Mouse (Mus musculus): ENCODE results near the gene Selenot. TPM values are rescaled to one million over a fixed set of nuclear protein-coding genes. Genes with fewer than 3 reads are reported as not detected.
A peak's percentile ranks its signal among the peaks of the same experiment; 100 is the strongest.
"Not testable (repeated sequence)": the region's sequence is repeated elsewhere in the genome, so short reads cannot be mapped to it uniquely, and the experiment has no call there.

The Selenot gene
- polyA plus RNA-seq, 1 experiment from 2014 or later, result 15.1 TPM

- Histone ChIP-seq H3K4me1 (ENCODE audit: insufficient read depth, low read depth, low read length) (no peaks in the 10 kb centered on the region), H3K27me3 (replicated peaks; ENCODE audit: insufficient read depth, low read length) (no peaks in the 10 kb centered on the region), H3K9me3 (ENCODE audit: low read length) (no peaks in the 10 kb centered on the region), H3K27ac (ENCODE audit: low read length) (no peak overlapping the region), H3K4me2 (replicated peaks; ENCODE audit: low read depth, low read length) (no peak overlapping the region), H3K9ac (replicated peaks; ENCODE audit: low read depth) (no peak overlapping the region), H3K4me3 (ENCODE audit: low read depth, low read length) (no peak overlapping the region), H3K36me3 (ENCODE audit: insufficient read depth, low read length) (no peaks in the 10 kb centered on the region)
- ATAC-seq, result no peak
- no peak for DNase-seq (ENCODE audit: low spot score)
- 86% methylated on average over 3 of the region's 3 CpGs for WGBS
- TF ChIP-seq EP300 (IDR thresholded peaks at IDR 0.05) (no peak), CTCF (IDR thresholded peaks at IDR 0.05) (no peak)
Measured at GRCm38 (mm10) chr3:58570821-58571220, 5.6 kb upstream of the Selenot start.

GRCm38 (mm10) chr3:58577067-58577503 lies 649 bp downstream of the Selenot start:
- under 1% methylated on average over 27 of the region's 36 CpGs for WGBS
- peak; percentile 85 for ATAC-seq
- peak; percentile 63 for DNase-seq (ENCODE audit: low spot score)
- peak overlapping the region; percentile 99 for H3K27ac ChIP-seq (ENCODE audit: low read length)
- peak overlapping the region; percentile 95 for H3K4me3 ChIP-seq (ENCODE audit: low read depth, low read length)
- H3K4me2 ChIP-seq (replicated peaks; ENCODE audit: low read depth, low read length), result peak overlapping the region; percentile 53
- H3K9ac ChIP-seq (replicated peaks; ENCODE audit: low read depth), result peak overlapping the region; percentile 98
- no peaks in the 10 kb centered on the region for H3K9me3 ChIP-seq (ENCODE audit: low read length)
- H3K4me1 ChIP-seq (ENCODE audit: insufficient read depth, low read depth, low read length), result 0 out of 2 replicates have a peak, but pooled peaks cover 2% of the 10 kb centered on the region
- no peaks in the 10 kb centered on the region for H3K36me3 ChIP-seq (ENCODE audit: insufficient read depth, low read length)
- H3K27me3 ChIP-seq (replicated peaks; ENCODE audit: insufficient read depth, low read length), result no peaks in the 10 kb centered on the region
- no peak for TF ChIP-seq EP300 (IDR thresholded peaks at IDR 0.05)
- TF ChIP-seq CTCF (IDR thresholded peaks at IDR 0.05), result 0 out of 2 replicates have a peak, but pooled peaks have one; percentile 0

DNA sequence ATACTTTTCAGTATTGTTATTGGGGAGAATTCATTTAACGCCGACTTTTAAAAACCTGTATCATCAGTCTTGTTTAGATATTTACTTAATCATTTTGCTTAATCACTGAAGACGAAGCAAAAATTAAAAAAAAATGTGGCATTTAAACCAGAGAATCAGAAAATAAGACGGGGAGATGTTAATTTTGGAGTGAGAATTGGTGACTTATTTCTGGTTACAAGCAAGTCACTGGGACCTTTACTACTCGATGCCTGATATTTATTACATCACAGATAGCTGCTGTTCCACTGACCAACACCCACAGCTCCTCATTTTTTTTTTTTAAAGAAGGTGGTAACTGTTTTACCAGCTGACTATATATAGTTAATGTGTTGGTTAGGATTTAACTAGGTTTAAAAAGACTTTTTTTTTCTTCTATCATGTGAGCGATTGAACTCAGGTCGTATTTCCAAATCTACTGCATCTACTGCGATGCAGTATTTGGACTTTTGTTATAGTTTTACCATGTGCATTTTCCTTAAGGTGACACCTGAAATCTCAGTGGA lies 1.1 kb downstream of the Selenot start:
- peak; percentile 28 for DNase-seq (ENCODE audit: low spot score)

GRCm38 (mm10) chr3:58581530-58581929 lies 5.1 kb downstream of the Selenot start:
- no peak overlapping the region for H3K27ac ChIP-seq (ENCODE audit: low read length)
- no peak overlapping the region for H3K4me2 ChIP-seq (replicated peaks; ENCODE audit: low read depth, low read length)
- H3K4me3 ChIP-seq (ENCODE audit: low read depth, low read length), result no peak overlapping the region
- 0 out of 2 replicates have a peak, but pooled peaks cover 2% of the 10 kb centered on the region for H3K4me1 ChIP-seq (ENCODE audit: insufficient read depth, low read depth, low read length)
- no peaks in the 10 kb centered on the region for H3K9me3 ChIP-seq (ENCODE audit: low read length)
- no peaks in the 10 kb centered on the region for H3K36me3 ChIP-seq (ENCODE audit: insufficient read depth, low read length)
- TF ChIP-seq CTCF (IDR thresholded peaks at IDR 0.05), result no peak
- no peak for TF ChIP-seq EP300 (IDR thresholded peaks at IDR 0.05)
- no peak overlapping the region for H3K9ac ChIP-seq (replicated peaks; ENCODE audit: low read depth)
- ATAC-seq, result no peak
- WGBS, result 80% methylated on average over 4 of the region's 4 CpGs
- H3K27me3 ChIP-seq (replicated peaks; ENCODE audit: insufficient read depth, low read length), result no peaks in the 10 kb centered on the region
- DNase-seq (ENCODE audit: low spot score), result no peak

More for the DNA sequence above, 1.1 kb downstream of the Selenot start:
- H3K27ac ChIP-seq (ENCODE audit: low read length), result peak overlapping the region; percentile 99; the same call in 1 of the 2 replicates
- H3K27me3 ChIP-seq (replicated peaks; ENCODE audit: insufficient read depth, low read length), result no peaks in the 10 kb centered on the region
- H3K9ac ChIP-seq (replicated peaks; ENCODE audit: low read depth), result peak overlapping the region; percentile 98
- H3K4me1 ChIP-seq (ENCODE audit: insufficient read depth, low read depth, low read length), result 0 out of 2 replicates have a peak, but pooled peaks cover 2% of the 10 kb centered on the region
- peak overlapping the region; percentile 53 for H3K4me2 ChIP-seq (replicated peaks; ENCODE audit: low read depth, low read length)
- TF ChIP-seq EP300 (IDR thresholded peaks at IDR 0.05), result no peak
- TF ChIP-seq CTCF (IDR thresholded peaks at IDR 0.05), result no peak
- 15% methylated on average over 8 of the region's 8 CpGs for WGBS
- no peaks in the 10 kb centered on the region for H3K36me3 ChIP-seq (ENCODE audit: insufficient read depth, low read length)
- H3K4me3 ChIP-seq (ENCODE audit: low read depth, low read length), result peak overlapping the region; percentile 95
- ATAC-seq, result no peak
- no peaks in the 10 kb centered on the region for H3K9me3 ChIP-seq (ENCODE audit: low read length)

GRCm38 (mm10) chr3:58582297-58582696 lies 5.9 kb downstream of the Selenot start:
- Histone ChIP-seq H3K9ac (replicated peaks; ENCODE audit: low read depth) (no peak overlapping the region), H3K9me3 (ENCODE audit: low read length) (no peaks in the 10 kb centered on the region), H3K4me1 (ENCODE audit: insufficient read depth, low read depth, low read length) (0 out of 2 replicates have a peak, but pooled peaks cover 2% of the 10 kb centered on the region), H3K27ac (ENCODE audit: low read length) (no peak overlapping the region), H3K4me2 (replicated peaks; ENCODE audit: low read depth, low read length) (no peak overlapping the region), H3K36me3 (ENCODE audit: insufficient read depth, low read length) (no peaks in the 10 kb centered on the region), H3K27me3 (replicated peaks; ENCODE audit: insufficient read depth, low read length) (no peaks in the 10 kb centered on the region), H3K4me3 (ENCODE audit: low read depth, low read length) (no peak overlapping the region)
- TF ChIP-seq EP300 (IDR thresholded peaks at IDR 0.05) (no peak), CTCF (IDR thresholded peaks at IDR 0.05) (no peak)
- ATAC-seq, result no peak
- 56% methylated on average over 5 of the region's 5 CpGs for WGBS
- DNase-seq (ENCODE audit: low spot score), result no peak

GRCm38 (mm10) chr3:58582788-58583426 lies 6.5 kb downstream of the Selenot start:
- Histone ChIP-seq H3K9ac (replicated peaks; ENCODE audit: low read depth) (no peak overlapping the region), H3K27ac (ENCODE audit: low read length) (no peak overlapping the region), H3K36me3 (ENCODE audit: insufficient read depth, low read length) (no peaks in the 10 kb centered on the region), H3K4me1 (ENCODE audit: insufficient read depth, low read depth, low read length) (0 out of 2 replicates have a peak, but pooled peaks cover 1% of the 10 kb centered on the region), H3K4me3 (ENCODE audit: low read depth, low read length) (no peak overlapping the region), H3K9me3 (ENCODE audit: low read length) (no peaks in the 10 kb centered on the region), H3K4me2 (replicated peaks; ENCODE audit: low read depth, low read length) (no peak overlapping the region), H3K27me3 (replicated peaks; ENCODE audit: insufficient read depth, low read length) (no peaks in the 10 kb centered on the region)
- no peak for TF ChIP-seq CTCF (IDR thresholded peaks at IDR 0.05)
- no peak for TF ChIP-seq EP300 (IDR thresholded peaks at IDR 0.05)
- ATAC-seq (no peak), DNase-seq (ENCODE audit: low spot score) (no peak)
- 77% methylated on average over 5 of the region's 5 CpGs for WGBS

GRCm38 (mm10) chr3:58590544-58590943 lies 14.1 kb downstream of the Selenot start:
- H3K36me3 ChIP-seq (ENCODE audit: insufficient read depth, low read length), result not testable (repeated sequence)
- WGBS, result 74% methylated on average over 4 of the region's 4 CpGs

GRCm38 (mm10) chr3:58592666-58593065 lies 16.2 kb downstream of the Selenot start:
- WGBS, result 93% methylated on average over 7 of the region's 7 CpGs
- not testable (repeated sequence) for ATAC-seq; H3K9ac ChIP-seq (replicated peaks; ENCODE audit: low read depth); H3K27ac ChIP-seq (ENCODE audit: low read length); H3K27me3 ChIP-seq (replicated peaks; ENCODE audit: insufficient read depth, low read length); H3K4me3 ChIP-seq (ENCODE audit: low read depth, low read length); H3K4me2 ChIP-seq (replicated peaks; ENCODE audit: low read depth, low read length); H3K4me1 ChIP-seq (ENCODE audit: insufficient read depth, low read depth, low read length); H3K9me3 ChIP-seq (ENCODE audit: low read length); H3K36me3 ChIP-seq (ENCODE audit: insufficient read depth, low read length); DNase-seq (ENCODE audit: low spot score)

More at GRCm38 (mm10) chr3:58590544-58590943, 14.1 kb downstream of the Selenot start:
- H3K4me2 ChIP-seq (replicated peaks; ENCODE audit: low read depth, low read length); H3K27ac ChIP-seq (ENCODE audit: low read length); H3K9ac ChIP-seq (replicated peaks; ENCODE audit: low read depth); H3K9me3 ChIP-seq (ENCODE audit: low read length); H3K27me3 ChIP-seq (replicated peaks; ENCODE audit: insufficient read depth, low read length); H3K4me1 ChIP-seq (ENCODE audit: insufficient read depth, low read depth, low read length); H3K4me3 ChIP-seq (ENCODE audit: low read depth, low read length): not testable (repeated sequence)
- DNase-seq (ENCODE audit: low spot score) (peak; percentile 48), ATAC-seq (peak; percentile 53)
